Mouse (Mus musculus): ENCODE data around the gene Rgs3.

GRCm38 (mm10) chr4:62651179-62651760 lies 91.6 kb downstream of the Rgs3 start:
- TF ChIP-seq EP300 (IDR thresholded peaks at IDR 0.05; ENCODE audit: low read depth), result no peak
- TF ChIP-seq CTCF (IDR thresholded peaks at IDR 0.05; ENCODE audit: low read depth), result no peak
